Mouse (Mus musculus): ENCODE measurements at regions not wholly inside any gene's neighbourhood (a gene's known extent, or its start where the extent isn't known, plus 50 kb on each side); places are given as distances from the start of the nearest gene placed in this dataset.
A peak's percentile ranks its signal among the peaks of the same experiment; 100 is the strongest.

- 18% methylated on average over 6 of the region's 6 CpGs for WGBS
- H3K36me3 ChIP-seq (replicated peaks; ENCODE audit: control insufficient read depth, insufficient read depth, low read depth, low read length): no peaks in the 10 kb centered on the region
- H3K27me3 ChIP-seq (ENCODE audit: control insufficient read depth, insufficient read depth, low read length): no peaks in the 10 kb centered on the region
- H3K27ac ChIP-seq (replicated peaks; ENCODE audit: low read depth, low read length): 0 out of 2 replicates have a peak overlapping the region, but pooled peaks have one; percentile 4
- no peak overlapping the region for H3K9ac ChIP-seq (replicated peaks; ENCODE audit: low read length)
- H3K4me2 ChIP-seq (ENCODE audit: low read depth, low read length): no peak overlapping the region
- ATAC-seq (replicated peaks; ENCODE audit: insufficient number of reproducible peaks, low FRiP score, low TSS enrichment, low read depth): no peak
- DNase-seq (ENCODE audit: low spot score): no peak
- H3K4me1 ChIP-seq (ENCODE audit: control insufficient read depth, insufficient read depth, low read length): no peaks in the 10 kb centered on the region; the same call in none of the 2 replicates
- H3K4me3 ChIP-seq (ENCODE audit: low read depth, low read length): no peak overlapping the region
- no peaks in the 10 kb centered on the region for H3K9me3 ChIP-seq (replicated peaks; ENCODE audit: control insufficient read depth, low read length)
Measured at GRCm38 (mm10) chr4:105282681-105283462, 125.7 kb downstream of the Plpp3 start.

GRCm38 (mm10) chr4:105285431-105286013 is 128.4 kb downstream of the Plpp3 start:
- H3K9me3 ChIP-seq (replicated peaks; ENCODE audit: control insufficient read depth, low read length): no peaks in the 10 kb centered on the region
- no peaks in the 10 kb centered on the region for H3K36me3 ChIP-seq (replicated peaks; ENCODE audit: control insufficient read depth, insufficient read depth, low read depth, low read length)
- no peak for ATAC-seq (replicated peaks; ENCODE audit: insufficient number of reproducible peaks, low FRiP score, low TSS enrichment, low read depth)
- no peak overlapping the region for H3K9ac ChIP-seq (replicated peaks; ENCODE audit: low read length)
- no peak overlapping the region for H3K27ac ChIP-seq (replicated peaks; ENCODE audit: low read depth, low read length)
- H3K27me3 ChIP-seq (ENCODE audit: control insufficient read depth, insufficient read depth, low read length): no peaks in the 10 kb centered on the region
- no peak overlapping the region for H3K4me2 ChIP-seq (ENCODE audit: low read depth, low read length)
- no peak overlapping the region for H3K4me3 ChIP-seq (ENCODE audit: low read depth, low read length)
- no peak for DNase-seq (ENCODE audit: low spot score)
- H3K4me1 ChIP-seq (ENCODE audit: control insufficient read depth, insufficient read depth, low read length): no peaks in the 10 kb centered on the region; the same call in none of the 2 replicates
- whole genome bisulfite sequencing: 91% methylated on average over 5 of the region's 5 CpGs

GRCm38 (mm10) chr4:105286299-105286698 is 129.2 kb downstream of the Plpp3 start:
- H3K4me3 ChIP-seq (ENCODE audit: low read depth, low read length): no peak overlapping the region
- 69% methylated on average over 6 of the region's 6 CpGs for WGBS
- ATAC-seq (replicated peaks; ENCODE audit: insufficient number of reproducible peaks, low FRiP score, low TSS enrichment, low read depth) (no peak), DNase-seq (ENCODE audit: low spot score) (no peak)
- H3K4me2 ChIP-seq (ENCODE audit: low read depth, low read length): no peak overlapping the region
- H3K27me3 ChIP-seq (ENCODE audit: control insufficient read depth, insufficient read depth, low read length): no peaks in the 10 kb centered on the region
- no peaks in the 10 kb centered on the region for H3K9me3 ChIP-seq (replicated peaks; ENCODE audit: control insufficient read depth, low read length)
- no peak overlapping the region for H3K27ac ChIP-seq (replicated peaks; ENCODE audit: low read depth, low read length)
- H3K9ac ChIP-seq (replicated peaks; ENCODE audit: low read length): no peak overlapping the region
- no peaks in the 10 kb centered on the region; the same call in none of the 2 replicates for H3K4me1 ChIP-seq (ENCODE audit: control insufficient read depth, insufficient read depth, low read length)
- no peaks in the 10 kb centered on the region for H3K36me3 ChIP-seq (replicated peaks; ENCODE audit: control insufficient read depth, insufficient read depth, low read depth, low read length)

GRCm38 (mm10) chr4:105286809-105287208 is 129.7 kb downstream of the Plpp3 start:
- no peaks in the 10 kb centered on the region for H3K9me3 ChIP-seq (replicated peaks; ENCODE audit: control insufficient read depth, low read length)
- H3K4me3 ChIP-seq (ENCODE audit: low read depth, low read length): no peak overlapping the region
- no peaks in the 10 kb centered on the region for H3K36me3 ChIP-seq (replicated peaks; ENCODE audit: control insufficient read depth, insufficient read depth, low read depth, low read length)
- DNase-seq (ENCODE audit: low spot score): no peak
- H3K4me1 ChIP-seq (ENCODE audit: control insufficient read depth, insufficient read depth, low read length): peaks cover 4% of the 10 kb centered on the region
- no peaks in the 10 kb centered on the region for H3K27me3 ChIP-seq (ENCODE audit: control insufficient read depth, insufficient read depth, low read length)
- ATAC-seq (replicated peaks; ENCODE audit: insufficient number of reproducible peaks, low FRiP score, low TSS enrichment, low read depth): no peak
- H3K9ac ChIP-seq (replicated peaks; ENCODE audit: low read length): no peak overlapping the region
- no peak overlapping the region for H3K4me2 ChIP-seq (ENCODE audit: low read depth, low read length)
- H3K27ac ChIP-seq (replicated peaks; ENCODE audit: low read depth, low read length): no peak overlapping the region
- WGBS: 77% methylated on average over 10 of the region's 10 CpGs

GRCm38 (mm10) chr4:105287419-105287818 is 130.3 kb downstream of the Plpp3 start:
- H3K9me3 ChIP-seq (replicated peaks; ENCODE audit: control insufficient read depth, low read length): no peaks in the 10 kb centered on the region
- no peak overlapping the region for H3K4me2 ChIP-seq (ENCODE audit: low read depth, low read length)
- H3K4me1 ChIP-seq (ENCODE audit: control insufficient read depth, insufficient read depth, low read length): peaks cover 5% of the 10 kb centered on the region
- H3K9ac ChIP-seq (replicated peaks; ENCODE audit: low read length): no peak overlapping the region
- H3K4me3 ChIP-seq (ENCODE audit: low read depth, low read length): no peak overlapping the region
- DNase-seq (ENCODE audit: low spot score): no peak
- no peak overlapping the region for H3K27ac ChIP-seq (replicated peaks; ENCODE audit: low read depth, low read length)
- no peaks in the 10 kb centered on the region for H3K27me3 ChIP-seq (ENCODE audit: control insufficient read depth, insufficient read depth, low read length)
- 63% methylated on average over 7 of the region's 7 CpGs for WGBS
- ATAC-seq (replicated peaks; ENCODE audit: insufficient number of reproducible peaks, low FRiP score, low TSS enrichment, low read depth): no peak
- H3K36me3 ChIP-seq (replicated peaks; ENCODE audit: control insufficient read depth, insufficient read depth, low read depth, low read length): no peaks in the 10 kb centered on the region

GRCm38 (mm10) chr4:105289635-105290034 is 132.5 kb downstream of the Plpp3 start:
- H3K4me2 ChIP-seq (ENCODE audit: low read depth, low read length): no peak overlapping the region
- no peak overlapping the region for H3K9ac ChIP-seq (replicated peaks; ENCODE audit: low read length)
- no peaks in the 10 kb centered on the region for H3K9me3 ChIP-seq (replicated peaks; ENCODE audit: control insufficient read depth, low read length)
- no peak for DNase-seq (ENCODE audit: low spot score)
- H3K4me1 ChIP-seq (ENCODE audit: control insufficient read depth, insufficient read depth, low read length): peaks cover 5% of the 10 kb centered on the region
- no peak for ATAC-seq (replicated peaks; ENCODE audit: insufficient number of reproducible peaks, low FRiP score, low TSS enrichment, low read depth)
- H3K27ac ChIP-seq (replicated peaks; ENCODE audit: low read depth, low read length): no peak overlapping the region
- WGBS: 43% methylated on average over 4 of the region's 4 CpGs
- no peak overlapping the region for H3K4me3 ChIP-seq (ENCODE audit: low read depth, low read length)
- H3K36me3 ChIP-seq (replicated peaks; ENCODE audit: control insufficient read depth, insufficient read depth, low read depth, low read length): no peaks in the 10 kb centered on the region
- H3K27me3 ChIP-seq (ENCODE audit: control insufficient read depth, insufficient read depth, low read length): no peaks in the 10 kb centered on the region

- 10% methylated on average over 11 of the region's 11 CpGs for WGBS
- no peaks in the 10 kb centered on the region for H3K9me3 ChIP-seq (replicated peaks; ENCODE audit: control insufficient read depth, low read length)
- H3K4me3 ChIP-seq (ENCODE audit: low read depth, low read length): no peak overlapping the region
- H3K27ac ChIP-seq (replicated peaks; ENCODE audit: low read depth, low read length): no peak overlapping the region
- no peaks in the 10 kb centered on the region for H3K27me3 ChIP-seq (ENCODE audit: control insufficient read depth, insufficient read depth, low read length)
- no peak overlapping the region for H3K9ac ChIP-seq (replicated peaks; ENCODE audit: low read length)
- no peak overlapping the region for H3K4me2 ChIP-seq (ENCODE audit: low read depth, low read length)
- ATAC-seq (replicated peaks; ENCODE audit: insufficient number of reproducible peaks, low FRiP score, low TSS enrichment, low read depth) (peak; percentile 9; the same call in 1 of the 2 replicates), DNase-seq (ENCODE audit: low spot score) (peak; percentile 29)
- peaks cover 5% of the 10 kb centered on the region for H3K4me1 ChIP-seq (ENCODE audit: control insufficient read depth, insufficient read depth, low read length)
- no peaks in the 10 kb centered on the region for H3K36me3 ChIP-seq (replicated peaks; ENCODE audit: control insufficient read depth, insufficient read depth, low read depth, low read length)
Measured at GRCm38 (mm10) chr4:105290847-105291475, 133.8 kb downstream of the Plpp3 start.

- 0% methylated on average over 1 of the region's 1 CpGs for WGBS
- DNase-seq (ENCODE audit: low spot score) (no peak), ATAC-seq (replicated peaks; ENCODE audit: insufficient number of reproducible peaks, low FRiP score, low TSS enrichment, low read depth) (peak; percentile 44; the same call in 1 of the 2 replicates)
Measured at GRCm38 (mm10) chr4:105291503-105291902, 134.4 kb downstream of the Plpp3 start.

More at GRCm38 (mm10) chr4:105291503-105291902, 134.4 kb downstream of the Plpp3 start:
- Histone ChIP-seq H3K36me3 (replicated peaks; ENCODE audit: control insufficient read depth, insufficient read depth, low read depth, low read length) (no peaks in the 10 kb centered on the region), H3K4me3 (ENCODE audit: low read depth, low read length) (no peak overlapping the region), H3K9me3 (replicated peaks; ENCODE audit: control insufficient read depth, low read length) (no peaks in the 10 kb centered on the region), H3K27ac (replicated peaks; ENCODE audit: low read depth, low read length) (0 out of 2 replicates have a peak overlapping the region, but pooled peaks have one; percentile 35), H3K27me3 (ENCODE audit: control insufficient read depth, insufficient read depth, low read length) (no peaks in the 10 kb centered on the region), H3K4me1 (ENCODE audit: control insufficient read depth, insufficient read depth, low read length) (peaks cover 5% of the 10 kb centered on the region), H3K9ac (replicated peaks; ENCODE audit: low read length) (no peak overlapping the region), H3K4me2 (ENCODE audit: low read depth, low read length) (no peak overlapping the region)

All from embryonic facial prominence, embryonic 11.5 days (tissue).